Mouse (Mus musculus) brain, embryonic 14.5 days (tissue): ENCODE data around the gene Plch1. TPM values are rescaled to one million over a fixed set of nuclear protein-coding genes. Genes with fewer than 3 reads are reported as not detected.

ENCODE experiments used
- DNase-seq: peaks from one replicate; pipeline ENCODE4 v3.0.0-alpha.2; 2011; ENCODE audit warnings: low read depth
- CTCF ChIP-seq: fragments of 200-500 bp; IDR thresholded peaks from 2 replicates; pipeline ENCODE4 v1.5.1; 2012; ENCODE audit warnings: inconsistent platforms, mild to moderate bottlenecking, moderate library complexity, borderline replicate concordance; ENCODE audit not compliant: insufficient read depth, insufficient read length; ENCODE audit errors: extremely low read depth
- POLR2A ChIP-seq: fragments of 200-500 bp; IDR thresholded peaks from 2 replicates; pipeline ENCODE4 v1.6.1; 2012; ENCODE audit warnings: mild to moderate bottlenecking, inconsistent platforms, borderline replicate concordance; ENCODE audit not compliant: poor library complexity, insufficient read depth, insufficient read length, severe bottlenecking; ENCODE audit errors: extremely low read depth
- polyA plus RNA-seq: library from polyadenylated mRNA; depleted of rRNA; stranded (reverse); fragments of >200 nt; gene quantifications from 2 replicates; pipeline ENCODE4 v1.2.3, GENCODE M21; 2012

Gene Plch1
- polyA plus RNA-seq, 1 experiment = 20.9 TPM

- no peak for TF ChIP-seq POLR2A
- TF ChIP-seq CTCF = no peak
- DNase-seq = peak; percentile 60
Observed at GRCm38 (mm10) chr3:63895786-63896185, 3.5 kb downstream of the Plch1 start.

- TF ChIP-seq CTCF (no peak), POLR2A (no peak)
- DNase-seq = no peak
Observed at GRCm38 (mm10) chr3:63893677-63894076, 5.6 kb downstream of the Plch1 start.

DNA sequence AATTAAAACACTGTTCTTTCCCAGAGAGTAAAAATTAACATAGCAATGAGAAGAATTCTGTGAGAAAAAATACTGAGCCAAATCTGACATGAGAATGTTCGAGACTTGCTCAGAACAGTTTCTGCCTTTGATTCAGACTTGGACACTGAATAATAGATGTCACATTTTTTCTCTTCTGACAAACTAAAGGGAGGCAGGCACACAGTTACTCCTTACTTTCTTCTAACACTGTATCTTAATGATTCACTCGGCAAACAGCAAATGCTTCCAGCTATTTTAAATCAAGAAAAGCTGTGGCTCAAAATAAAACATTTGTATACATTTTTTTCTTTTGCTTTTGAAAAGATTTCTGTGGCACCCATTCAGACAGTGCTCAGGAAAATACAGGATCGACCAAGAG lies 7.1 kb downstream of the Plch1 start:
- TF ChIP-seq CTCF (no peak), POLR2A (no peak)

GRCm38 (mm10) chr3:63881065-63881464 lies 18.2 kb downstream of the Plch1 start:
- no peak for DNase-seq
- no peak for TF ChIP-seq POLR2A
- no peak for TF ChIP-seq CTCF

More for the DNA sequence above, 7.1 kb downstream of the Plch1 start:
- DNase-seq = no peak

DNA sequence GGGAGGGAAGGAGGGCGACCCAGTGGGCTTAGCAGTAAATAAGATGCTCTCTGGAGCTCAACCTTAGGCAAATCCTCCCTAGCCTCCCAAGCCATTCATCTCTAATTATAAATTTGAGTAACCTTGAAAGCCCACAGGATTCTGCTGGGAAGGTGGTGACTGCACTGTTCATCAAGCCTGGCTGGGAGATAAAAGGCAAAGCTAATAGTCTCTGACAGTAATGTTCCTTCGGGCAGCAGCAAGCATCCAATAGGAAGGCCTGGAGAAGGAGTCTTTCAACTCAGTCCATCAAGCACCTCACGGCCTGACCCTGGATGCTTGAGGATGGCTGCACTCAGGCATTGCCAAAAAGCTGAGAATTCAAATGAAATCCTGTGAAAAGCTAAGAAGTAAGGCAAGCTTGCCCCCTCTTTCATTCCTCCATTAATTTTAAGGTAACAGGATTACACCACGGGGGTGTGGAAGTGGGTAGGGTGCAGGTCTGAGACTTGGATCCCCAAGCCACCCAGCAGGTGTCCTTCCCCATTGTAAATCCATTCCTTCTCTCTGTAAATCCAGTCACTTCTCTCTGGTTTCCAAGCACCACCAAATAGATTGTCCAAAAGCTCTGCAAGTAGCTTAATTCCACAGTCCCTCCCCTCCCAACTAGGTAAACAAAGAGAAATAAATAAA lies 20.1 kb downstream of the Plch1 start:
- peak; percentile 80 for DNase-seq
- TF ChIP-seq CTCF = no peak
- no peak for TF ChIP-seq POLR2A

DNA sequence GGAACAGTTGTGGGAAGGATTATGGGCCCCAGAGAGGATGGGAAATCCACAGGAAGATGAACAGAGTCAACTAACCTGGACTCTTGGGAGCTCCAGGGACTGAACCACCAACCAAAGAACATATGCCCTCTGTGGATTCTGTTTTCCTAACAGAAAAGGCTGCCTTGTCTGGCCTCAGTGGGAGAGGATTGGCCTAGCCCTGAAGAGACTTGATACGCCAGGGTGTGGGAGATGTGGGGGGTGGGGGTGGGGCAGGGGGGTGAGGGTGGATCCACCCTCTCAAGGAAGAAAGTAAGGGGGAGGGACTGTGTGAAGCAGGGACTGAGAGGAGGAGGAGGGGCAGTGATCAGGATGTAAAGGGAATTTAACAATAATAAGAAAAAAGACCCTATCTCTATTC lies 26.5 kb downstream of the Plch1 start:
- TF ChIP-seq POLR2A = no peak
- no peak for TF ChIP-seq CTCF
- DNase-seq = no peak

DNA sequence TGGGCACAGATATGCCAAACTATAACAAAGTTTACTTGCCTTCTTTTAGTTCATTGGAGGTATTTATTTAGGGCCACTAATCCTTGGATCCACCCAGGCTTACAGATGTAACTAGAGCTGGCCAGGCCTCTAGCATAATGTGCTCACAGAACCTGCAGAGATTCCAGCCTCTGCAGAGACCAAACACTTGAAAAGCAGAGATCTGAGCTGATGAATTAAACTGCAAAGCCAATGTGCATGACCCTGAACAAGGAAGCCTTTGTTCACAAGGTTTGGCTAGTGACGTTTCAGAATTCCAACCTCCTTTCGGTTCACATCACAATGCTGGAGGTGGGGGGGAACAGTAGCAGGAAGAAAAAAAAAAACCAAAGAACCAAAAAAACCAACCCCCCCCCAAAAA lies 28.0 kb downstream of the Plch1 start:
- TF ChIP-seq POLR2A (no peak), CTCF (no peak)
- peak; percentile 79 for DNase-seq

GRCm38 (mm10) chr3:63868285-63868684 lies 31.0 kb downstream of the Plch1 start:
- TF ChIP-seq POLR2A (no peak), CTCF (no peak)
- peak; percentile 79 for DNase-seq

- TF ChIP-seq POLR2A (no peak), CTCF (no peak)
- peak; percentile 66 for DNase-seq
Observed at GRCm38 (mm10) chr3:63865069-63865468, 34.2 kb downstream of the Plch1 start.

GRCm38 (mm10) chr3:63862716-63863115 lies 36.6 kb downstream of the Plch1 start:
- TF ChIP-seq CTCF = no peak
- TF ChIP-seq POLR2A = no peak
- peak; percentile 76 for DNase-seq

DNA sequence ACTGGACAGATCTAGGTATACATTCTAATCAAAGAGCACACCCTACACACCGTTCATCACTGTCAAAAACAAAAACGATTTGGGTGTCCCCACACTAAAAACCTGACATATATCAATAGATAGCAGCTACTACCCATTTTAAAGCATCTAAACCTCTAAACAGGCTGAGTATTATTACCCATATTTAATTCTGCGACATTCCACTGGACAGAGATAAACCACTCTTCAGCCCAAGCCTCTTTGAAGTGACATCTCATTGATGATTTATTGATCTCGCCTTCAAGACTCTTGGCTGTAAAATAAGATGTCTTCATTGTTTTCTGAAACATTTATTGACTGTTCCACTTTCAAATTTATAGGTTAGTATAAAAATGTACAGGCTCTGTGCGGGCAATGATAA lies 46.4 kb downstream of the Plch1 start:
- DNase-seq = no peak
- TF ChIP-seq CTCF (no peak), POLR2A (no peak)

DNA sequence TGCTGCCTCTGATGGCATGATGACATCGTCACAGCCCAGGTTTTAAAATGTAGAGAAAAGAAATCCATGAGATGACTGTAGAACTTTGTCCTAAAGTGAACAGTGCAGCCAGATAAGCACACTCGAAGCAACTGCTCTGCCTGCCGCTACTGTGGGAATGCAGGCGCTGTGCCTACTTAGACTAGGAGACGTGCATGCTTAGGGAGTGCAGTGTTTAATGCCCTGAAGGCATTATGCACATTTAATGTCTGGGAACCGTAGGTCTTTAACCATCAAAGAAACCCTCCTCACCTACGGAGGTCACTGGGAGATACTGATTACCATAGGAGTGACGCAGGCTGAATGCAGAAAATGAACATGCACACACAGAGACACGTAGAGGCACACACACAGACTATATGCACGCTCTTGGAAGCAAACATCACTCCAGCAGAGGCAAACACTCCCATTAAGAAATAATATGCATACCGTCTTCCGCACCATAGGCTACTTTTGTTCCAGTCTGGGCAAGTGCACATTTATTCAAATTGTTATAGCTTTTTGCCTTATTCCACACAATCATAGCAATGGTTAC lies 48.1 kb downstream of the Plch1 start:
- no peak for TF ChIP-seq CTCF
- TF ChIP-seq POLR2A = no peak
- peak; percentile 84 for DNase-seq
